Mouse (Mus musculus) lung, embryonic 16.5 days (tissue): ENCODE data around the gene Tmem256. TPM values are rescaled to one million over a fixed set of nuclear protein-coding genes. Genes with fewer than 3 reads are reported as not detected.

Experiments used
- ATAC-seq: fragments of 200-750 bp; cut with Nextera tagmentation; 2 replicates; pipeline ENCODE4 v1.8.0; 2017; ENCODE audit warnings: low read depth, mild to moderate bottlenecking, moderate library complexity
- H3K27ac ChIP-seq: fragments of 300-500 bp; sonication (generic); 2 replicates; pipeline ENCODE4 v1.5.1; 2014; ENCODE audit warnings: mild to moderate bottlenecking, control low read depth, low read length
- H3K27me3 ChIP-seq: fragments of 300-500 bp; sonication (generic); 2 replicates; pipeline ENCODE4 v1.6.1; 2014; ENCODE audit warnings: low read depth, low read length, mixed read lengths; ENCODE audit not compliant: control insufficient read depth, insufficient read depth
- H3K36me3 ChIP-seq: fragments of 300-500 bp; sonication (generic); 2 replicates; pipeline ENCODE4 v1.6.1; 2014; ENCODE audit warnings: low read length; ENCODE audit not compliant: control insufficient read depth, insufficient read depth
- H3K4me1 ChIP-seq: fragments of 300-500 bp; sonication (generic); replicated peaks from 2 replicates; pipeline ENCODE4 v1.6.1; 2014; ENCODE audit warnings: low read length, mixed read lengths; ENCODE audit not compliant: control insufficient read depth, insufficient read depth
- H3K4me2 ChIP-seq: fragments of 300-500 bp; sonication (generic); 2 replicates; pipeline ENCODE4 v1.6.1; 2014; ENCODE audit warnings: low read depth, low read length, control low read depth
- H3K4me3 ChIP-seq: fragments of 300-500 bp; sonication (generic); 2 replicates; pipeline ENCODE4 v1.5.1; 2014; ENCODE audit warnings: mild to moderate bottlenecking, low read length, control low read depth
- H3K9ac ChIP-seq: fragments of 300-500 bp; sonication (generic); 2 replicates; pipeline ENCODE4 v1.6.1; 2014; ENCODE audit warnings: low read length, control low read depth
- H3K9me3 ChIP-seq: fragments of 300-500 bp; sonication (generic); 2 replicates; pipeline ENCODE4 v1.6.1; 2016; ENCODE audit warnings: low read length; ENCODE audit not compliant: control insufficient read depth
- WGBS: fragments of 180-500 bp; shearing (Covaris S2); extraction: QIAGEN DNeasy Blood & Tissue Kit; methylation state at CpG from one replicate; pipeline ENCODE4 v1.1.7; 2014; 5-methylcytosine and 5-hydroxymethylcytosine counted together
- polyA plus RNA-seq: library from polyadenylated mRNA; unstranded; fragments of >200 nt; fragmentation: Nextera tagmentation; extraction: Ambion mirVana; gene quantifications from 2 replicates; pipeline ENCODE4 v1.2.1, GENCODE M21; 2015

The Tmem256 gene
- polyA plus RNA-seq, 1 experiment from 2014 or later = 452 TPM

- peak within 1 kb of the TSS; percentile 89 for H3K4me3 ChIP-seq
- WGBS = under 1% methylated on average over 35 of the region's 38 CpGs
- H3K4me1 ChIP-seq = peaks cover 16% of the 10 kb centered on the region
Measured at GRCm38 (mm10) chr11:69846198-69846680, 7.9 kb downstream of the Tmem256 start, which contains the start of gene Plscr3. Plscr3 (plus strand) TSS chr11:69846376.

DNA sequence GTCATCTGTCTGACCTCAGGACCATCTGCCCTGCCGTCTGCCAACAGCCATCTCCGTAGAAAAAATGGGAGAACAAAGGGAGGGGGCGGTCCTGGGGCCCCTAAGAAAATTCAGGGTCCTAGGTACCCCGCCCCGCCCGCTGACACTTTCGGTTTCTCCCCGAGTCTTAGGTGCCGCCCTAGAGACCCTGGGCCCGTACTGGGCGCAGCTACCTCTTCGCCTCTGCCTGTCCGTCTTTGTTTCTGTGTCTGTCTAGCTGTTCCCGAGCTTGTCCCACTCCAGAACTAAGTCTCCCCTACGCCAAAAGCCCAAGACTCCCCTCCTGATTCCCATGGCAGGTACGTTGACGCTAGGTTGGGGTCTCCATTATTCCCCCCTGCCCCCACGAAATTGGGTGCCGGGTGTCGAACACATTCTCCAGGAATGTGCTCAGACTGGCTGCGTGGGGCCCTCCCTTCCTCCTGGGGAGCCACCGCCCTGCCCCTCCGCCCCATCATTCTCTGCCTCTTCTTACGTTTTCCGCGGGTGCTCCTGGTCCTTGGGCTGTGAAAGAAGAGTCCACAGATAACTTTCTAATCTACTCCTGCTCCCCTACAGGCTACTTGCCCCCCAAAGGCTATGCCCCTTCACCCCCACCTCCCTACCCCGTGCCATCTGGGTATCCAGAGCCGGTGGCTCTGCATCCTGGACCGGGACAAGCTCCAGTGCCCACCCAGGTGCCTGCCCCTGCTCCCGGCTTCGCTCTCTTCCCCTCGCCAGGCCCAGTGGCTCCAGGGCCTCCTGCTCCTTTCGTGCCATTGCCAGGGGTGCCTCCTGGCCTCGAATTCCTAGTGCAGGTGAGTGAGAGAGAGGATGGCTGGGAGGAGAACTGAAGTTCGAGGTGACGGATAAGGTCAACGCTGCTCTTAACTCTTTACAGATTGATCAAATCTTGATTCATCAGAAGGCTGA lies 8.7 kb downstream of the Tmem256 start:
- H3K36me3 ChIP-seq = peaks cover 33% of the 10 kb centered on the region
- ATAC-seq = peak; percentile 58
- H3K4me3 ChIP-seq = peak overlapping the region; percentile 89
- H3K27ac ChIP-seq = peak overlapping the region; percentile 98
- no peaks in the 10 kb centered on the region for H3K27me3 ChIP-seq
- peaks cover 16% of the 10 kb centered on the region for H3K4me1 ChIP-seq
- H3K9me3 ChIP-seq = no peaks in the 10 kb centered on the region
- WGBS = 9% methylated on average over 35 of the region's 37 CpGs
- H3K4me2 ChIP-seq = peak overlapping the region; percentile 96
- peak overlapping the region; percentile 80 for H3K9ac ChIP-seq

More at GRCm38 (mm10) chr11:69846198-69846680, 7.9 kb downstream of the Tmem256 start, which contains the start of gene Plscr3:
- Histone ChIP-seq H3K4me2 (peak within 1 kb of the TSS; percentile 96), H3K36me3 (peaks cover 25% of the 10 kb centered on the region), H3K9me3 (no peaks in the 10 kb centered on the region), H3K27me3 (no peaks in the 10 kb centered on the region), H3K9ac (peak within 1 kb of the TSS; percentile 80), H3K27ac (peak within 1 kb of the TSS; percentile 98)
- peak; percentile 97 for ATAC-seq

DNA sequence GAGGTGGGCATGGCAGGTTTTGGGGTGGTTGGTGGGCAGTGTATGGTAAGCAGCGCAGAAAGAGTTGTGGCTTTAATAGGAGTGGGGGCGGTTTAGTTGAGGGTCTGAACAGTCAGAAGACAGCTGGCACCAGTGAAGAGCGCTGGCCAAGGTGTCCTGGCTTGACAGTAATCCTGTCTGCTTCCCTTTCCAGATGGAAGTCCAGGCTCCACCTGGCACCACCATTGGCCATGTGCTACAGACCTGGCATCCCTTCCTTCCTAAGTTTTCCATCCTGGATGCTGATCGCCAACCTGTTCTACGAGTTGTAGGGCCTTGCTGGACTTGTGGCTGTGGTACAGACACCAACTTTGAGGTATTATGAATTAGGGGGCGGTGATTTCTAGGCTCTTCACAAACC lies 9.7 kb downstream of the Tmem256 start:
- WGBS = 92% methylated on average over 6 of the region's 6 CpGs
- peak overlapping the region; percentile 96 for H3K4me2 ChIP-seq
- no peak overlapping the region for H3K9ac ChIP-seq
- H3K9me3 ChIP-seq = no peaks in the 10 kb centered on the region
- no peak overlapping the region for H3K27ac ChIP-seq
- peaks cover 34% of the 10 kb centered on the region for H3K36me3 ChIP-seq
- no peak overlapping the region; the same call in 1 of the 2 replicates for H3K4me3 ChIP-seq
- no peak for ATAC-seq
- H3K27me3 ChIP-seq = no peaks in the 10 kb centered on the region
- H3K4me1 ChIP-seq = peaks cover 16% of the 10 kb centered on the region

GRCm38 (mm10) chr11:69849128-69849527 lies 10.8 kb downstream of the Tmem256 start:
- Histone ChIP-seq H3K4me1 (peaks cover 16% of the 10 kb centered on the region), H3K9me3 (no peaks in the 10 kb centered on the region), H3K36me3 (peaks cover 34% of the 10 kb centered on the region), H3K27ac (peak overlapping the region; percentile 18; the same call in 1 of the 2 replicates), H3K4me2 (no peak overlapping the region), H3K4me3 (no peak overlapping the region), H3K27me3 (no peaks in the 10 kb centered on the region), H3K9ac (no peak overlapping the region)
- ATAC-seq = no peak
- 72% methylated on average over 9 of the region's 9 CpGs for WGBS

DNA sequence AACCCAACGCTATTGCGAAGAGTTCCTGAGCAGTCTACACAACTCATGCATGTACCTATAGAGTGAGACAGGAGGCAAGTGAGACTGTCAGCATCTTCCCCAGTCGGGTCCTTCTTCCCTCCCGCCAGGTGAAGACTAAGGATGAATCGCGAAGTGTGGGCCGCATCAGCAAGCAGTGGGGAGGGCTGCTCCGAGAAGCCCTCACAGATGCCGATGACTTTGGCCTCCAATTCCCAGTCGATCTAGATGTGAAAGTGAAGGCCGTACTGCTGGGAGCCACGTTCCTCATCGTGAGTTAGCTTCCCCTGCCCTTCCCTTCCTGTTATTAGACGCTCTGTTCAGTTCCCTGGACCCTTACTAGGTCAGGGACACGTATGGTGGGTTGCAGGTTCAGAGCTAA lies 11.6 kb downstream of the Tmem256 start:
- 88% methylated on average over 15 of the region's 15 CpGs for WGBS
- no peak for ATAC-seq
- Histone ChIP-seq H3K4me2 (no peak overlapping the region), H3K36me3 (peaks cover 34% of the 10 kb centered on the region), H3K9ac (no peak overlapping the region), H3K9me3 (no peaks in the 10 kb centered on the region), H3K27me3 (no peaks in the 10 kb centered on the region), H3K4me1 (peaks cover 16% of the 10 kb centered on the region), H3K4me3 (no peak overlapping the region), H3K27ac (no peak overlapping the region)

- Histone ChIP-seq H3K36me3 (peaks cover 34% of the 10 kb centered on the region), H3K4me1 (peaks cover 10% of the 10 kb centered on the region), H3K27ac (peak overlapping the region; percentile 32; the same call in 1 of the 2 replicates), H3K27me3 (no peaks in the 10 kb centered on the region), H3K9me3 (no peaks in the 10 kb centered on the region), H3K4me3 (no peak overlapping the region), H3K9ac (no peak overlapping the region), H3K4me2 (no peak overlapping the region)
- ATAC-seq = no peak
- WGBS = 66% methylated on average over 8 of the region's 8 CpGs
Measured at GRCm38 (mm10) chr11:69850754-69851153, 12.4 kb downstream of the Tmem256 start.

DNA sequence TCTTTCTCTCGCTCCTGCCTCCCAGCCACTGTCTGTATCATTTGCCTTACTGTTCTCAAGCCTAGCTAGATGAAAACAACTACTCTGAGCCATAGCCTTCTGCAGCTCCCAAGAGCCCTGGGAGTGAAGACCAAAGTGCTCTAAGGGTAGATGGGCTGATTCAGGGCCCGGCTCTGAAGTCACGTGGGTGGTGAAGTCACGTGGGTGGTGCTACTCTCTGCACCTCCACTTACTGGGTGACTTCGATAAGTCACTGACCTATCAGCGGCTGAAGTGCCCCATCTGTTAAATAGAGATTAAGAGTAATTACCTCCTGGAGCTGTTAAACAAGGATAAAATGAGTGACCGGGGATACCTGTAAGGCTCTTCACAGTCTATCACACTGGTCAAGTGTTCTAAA lies 15.7 kb downstream of the Tmem256 start:
- H3K4me1 ChIP-seq = no peaks in the 10 kb centered on the region
- no peaks in the 10 kb centered on the region for H3K9me3 ChIP-seq
- peaks cover 26% of the 10 kb centered on the region for H3K36me3 ChIP-seq
- 51% methylated on average over 7 of the region's 7 CpGs for WGBS
- no peak overlapping the region for H3K27ac ChIP-seq
- H3K4me2 ChIP-seq = no peak overlapping the region
- no peak for ATAC-seq
- no peak overlapping the region for H3K4me3 ChIP-seq
- no peak overlapping the region for H3K9ac ChIP-seq
- no peaks in the 10 kb centered on the region; the same call in 1 of the 2 replicates for H3K27me3 ChIP-seq

DNA sequence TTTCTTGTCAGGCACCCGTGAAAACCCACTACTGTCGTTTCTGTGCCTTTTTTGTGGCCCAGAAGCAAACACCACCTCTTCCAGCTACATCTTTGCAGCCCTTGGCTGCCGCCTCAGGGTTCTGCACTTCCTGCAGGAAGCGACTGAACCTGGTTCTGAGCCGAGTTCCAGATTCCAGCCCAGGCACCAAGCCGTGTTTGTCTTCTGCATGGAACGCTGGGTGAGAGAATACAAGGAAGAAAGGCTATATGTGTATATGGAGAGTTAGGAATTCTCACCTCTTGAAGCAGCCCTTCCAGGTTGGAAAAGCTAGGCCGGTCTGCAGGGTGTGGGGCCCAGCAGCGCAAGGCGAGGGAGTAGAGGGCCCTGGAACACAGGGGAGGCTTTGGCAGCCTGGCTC lies 16.4 kb downstream of the Tmem256 start:
- Histone ChIP-seq H3K27ac (no peak overlapping the region), H3K27me3 (no peaks in the 10 kb centered on the region; the same call in 1 of the 2 replicates), H3K4me2 (no peak overlapping the region), H3K9me3 (no peaks in the 10 kb centered on the region), H3K4me1 (no peaks in the 10 kb centered on the region), H3K36me3 (peaks cover 22% of the 10 kb centered on the region), H3K9ac (no peak overlapping the region), H3K4me3 (no peak overlapping the region)
- 72% methylated on average over 10 of the region's 10 CpGs for WGBS
- no peak for ATAC-seq

- H3K9me3 ChIP-seq = no peaks in the 10 kb centered on the region
- H3K27ac ChIP-seq = no peak overlapping the region
- no peak overlapping the region for H3K9ac ChIP-seq
- H3K4me1 ChIP-seq = no peaks in the 10 kb centered on the region
- H3K4me3 ChIP-seq = no peak overlapping the region
- peaks cover 17% of the 10 kb centered on the region for H3K36me3 ChIP-seq
- no peak overlapping the region for H3K4me2 ChIP-seq
- WGBS = 34% methylated on average over 16 of the region's 16 CpGs
- no peak for ATAC-seq
- H3K27me3 ChIP-seq = no peaks in the 10 kb centered on the region; the same call in 1 of the 2 replicates
Measured at GRCm38 (mm10) chr11:69855347-69855746, 17.0 kb downstream of the Tmem256 start.
